Mouse (Mus musculus): ENCODE measurements around the gene Dmwd.

GRCm38 (mm10) chr7:19095751-19096110, 19.7 kb downstream of the Dmwd start:
- TF ChIP-seq EP300 (IDR thresholded peaks at IDR 0.05; ENCODE audit: insufficient read depth, low read depth, low read length) (no peak), CTCF (IDR thresholded peaks at IDR 0.05) (no peak)
